Mouse (Mus musculus) neural tube, embryonic 14.5 days (tissue): ENCODE measurements around the gene Cdc14a. TPM values are rescaled to one million over a fixed set of nuclear protein-coding genes. Genes with fewer than 3 reads are reported as not detected.
"Not testable (repeated sequence)": the region's sequence is repeated elsewhere in the genome, so short reads cannot be mapped to it uniquely, and the experiment has no call there.

Source experiments
- ATAC-seq: fragments of 200-750 bp; cut with Nextera tagmentation; 2 replicates; pipeline ENCODE4 v1.8.0; 2017; ENCODE audit warnings: low read depth, mild to moderate bottlenecking, moderate TSS enrichment, moderate library complexity
- H3K27ac ChIP-seq: fragments of 300-500 bp; sonication (generic); 2 replicates; pipeline ENCODE4 v1.5.1; 2014; ENCODE audit warnings: low read depth, mild to moderate bottlenecking, control low read depth, low read length, moderate library complexity, mixed read lengths
- H3K27me3 ChIP-seq: fragments of 300-500 bp; sonication (generic); 2 replicates; pipeline ENCODE4 v1.6.1; 2014; ENCODE audit warnings: low read length; ENCODE audit not compliant: control insufficient read depth, insufficient read depth
- H3K36me3 ChIP-seq: fragments of 300-500 bp; sonication (generic); 2 replicates; pipeline ENCODE4 v1.6.1; 2014; ENCODE audit warnings: low read length, mixed read lengths; ENCODE audit not compliant: control insufficient read depth, insufficient read depth
- H3K4me1 ChIP-seq: fragments of 300-500 bp; sonication (generic); 2 replicates; pipeline ENCODE4 v1.6.1; 2014; ENCODE audit warnings: low read length; ENCODE audit not compliant: control insufficient read depth, insufficient read depth
- H3K4me2 ChIP-seq: fragments of 300-500 bp; sonication (generic); 2 replicates; pipeline ENCODE4 v1.6.1; 2014; ENCODE audit warnings: mild to moderate bottlenecking, low read depth, low read length, control low read depth
- H3K4me3 ChIP-seq: fragments of 300-500 bp; sonication (generic); 2 replicates; pipeline ENCODE4 v1.5.1; 2014; ENCODE audit warnings: low read depth, low read length, control low read depth, mixed read lengths
- H3K9ac ChIP-seq: fragments of 300-500 bp; sonication (generic); replicated peaks from 2 replicates; pipeline ENCODE4 v1.6.1; 2014; ENCODE audit warnings: low read depth, mild to moderate bottlenecking, control low read depth, low read length, mixed read lengths
- H3K9me3 ChIP-seq: fragments of 300-500 bp; sonication (generic); 2 replicates; pipeline ENCODE4 v1.6.1; 2016; ENCODE audit warnings: low read length; ENCODE audit not compliant: control insufficient read depth
- WGBS: fragments of 180-500 bp; shearing (Covaris S2); extraction: QIAGEN DNeasy Blood & Tissue Kit; methylation state at CpG from one replicate; pipeline ENCODE4 v1.1.7; 2014; 5-methylcytosine and 5-hydroxymethylcytosine counted together
- polyA plus RNA-seq: library from polyadenylated mRNA; unstranded; fragments of >200 nt; fragmentation: Nextera tagmentation; extraction: Ambion mirVana; gene quantifications from 2 replicates; pipeline ENCODE4 v1.2.1, GENCODE M21; 2014

Gene Cdc14a
- polyA plus RNA-seq, 1 experiment from 2014 or later: 4.9 TPM

- 93% methylated on average over 29 of the region's 29 CpGs for WGBS
- H3K4me2 ChIP-seq, H3K4me1 ChIP-seq, H3K27me3 ChIP-seq, H3K9me3 ChIP-seq, H3K4me3 ChIP-seq, H3K36me3 ChIP-seq, H3K9ac ChIP-seq, H3K27ac ChIP-seq, ATAC-seq: not testable (repeated sequence)
Observed at GRCm38 (mm10) chr3:116347571-116347970, 76.3 kb downstream of the Cdc14a start.

- Histone ChIP-seq H3K9ac (no peak overlapping the region), H3K36me3 (no peaks in the 10 kb centered on the region), H3K9me3 (no peaks in the 10 kb centered on the region), H3K27me3 (no peaks in the 10 kb centered on the region), H3K4me3 (no peak overlapping the region), H3K4me2 (no peak overlapping the region), H3K4me1 (peaks cover 5% of the 10 kb centered on the region; the same call in 1 of the 2 replicates), H3K27ac (no peak overlapping the region)
- 32% methylated on average over 11 of the region's 11 CpGs for WGBS
- ATAC-seq: no peak
Observed at GRCm38 (mm10) chr3:116345245-116345644, 78.6 kb downstream of the Cdc14a start.

GRCm38 (mm10) chr3:116342251-116342650 is 81.6 kb downstream of the Cdc14a start:
- H3K27ac ChIP-seq: no peak overlapping the region
- no peaks in the 10 kb centered on the region for H3K27me3 ChIP-seq
- H3K9me3 ChIP-seq: no peaks in the 10 kb centered on the region
- 81% methylated on average over 5 of the region's 5 CpGs for WGBS
- no peaks in the 10 kb centered on the region for H3K36me3 ChIP-seq
- no peak overlapping the region for H3K4me2 ChIP-seq
- no peaks in the 10 kb centered on the region for H3K4me1 ChIP-seq
- ATAC-seq: no peak
- H3K9ac ChIP-seq: no peak overlapping the region
- no peak overlapping the region for H3K4me3 ChIP-seq

GRCm38 (mm10) chr3:116340950-116341624 is 82.7 kb downstream of the Cdc14a start:
- no peak overlapping the region for H3K9ac ChIP-seq
- H3K27me3 ChIP-seq: no peaks in the 10 kb centered on the region
- H3K27ac ChIP-seq: no peak overlapping the region
- H3K4me3 ChIP-seq: no peak overlapping the region
- peak; percentile 90 for ATAC-seq
- peak overlapping the region; percentile 36 for H3K4me2 ChIP-seq
- no peaks in the 10 kb centered on the region for H3K9me3 ChIP-seq
- WGBS: 41% methylated on average over 19 of the region's 19 CpGs
- H3K4me1 ChIP-seq: no peaks in the 10 kb centered on the region
- no peaks in the 10 kb centered on the region for H3K36me3 ChIP-seq

- Histone ChIP-seq H3K4me1 (no peaks in the 10 kb centered on the region), H3K9me3 (no peaks in the 10 kb centered on the region), H3K9ac (no peak overlapping the region), H3K4me3 (no peak overlapping the region), H3K27ac (no peak overlapping the region), H3K4me2 (no peak overlapping the region), H3K36me3 (no peaks in the 10 kb centered on the region), H3K27me3 (no peaks in the 10 kb centered on the region)
- WGBS: 92% methylated on average over 8 of the region's 8 CpGs
- ATAC-seq: no peak
Observed at GRCm38 (mm10) chr3:116340281-116340680, 83.6 kb downstream of the Cdc14a start.

GRCm38 (mm10) chr3:116338616-116339015 is 85.2 kb downstream of the Cdc14a start:
- no peak for ATAC-seq
- Histone ChIP-seq H3K4me1 (no peaks in the 10 kb centered on the region), H3K4me3 (no peak overlapping the region), H3K36me3 (no peaks in the 10 kb centered on the region), H3K4me2 (no peak overlapping the region), H3K27ac (no peak overlapping the region), H3K9me3 (no peaks in the 10 kb centered on the region), H3K9ac (no peak overlapping the region), H3K27me3 (no peaks in the 10 kb centered on the region)
- 70% methylated on average over 6 of the region's 6 CpGs for WGBS

- no peak for ATAC-seq
- Histone ChIP-seq H3K9ac (no peak overlapping the region), H3K27ac (no peak overlapping the region), H3K27me3 (no peaks in the 10 kb centered on the region), H3K4me1 (no peaks in the 10 kb centered on the region), H3K36me3 (no peaks in the 10 kb centered on the region), H3K4me3 (no peak overlapping the region), H3K4me2 (no peak overlapping the region), H3K9me3 (no peaks in the 10 kb centered on the region)
- WGBS: 90% methylated on average over 5 of the region's 5 CpGs
Observed at GRCm38 (mm10) chr3:116337840-116338239, 86.0 kb downstream of the Cdc14a start.

- Histone ChIP-seq H3K27ac (no peak overlapping the region), H3K36me3 (no peaks in the 10 kb centered on the region), H3K9me3 (no peaks in the 10 kb centered on the region), H3K4me3 (no peak overlapping the region), H3K27me3 (no peaks in the 10 kb centered on the region), H3K9ac (no peak overlapping the region), H3K4me1 (no peaks in the 10 kb centered on the region), H3K4me2 (no peak overlapping the region)
- WGBS: 81% methylated on average over 4 of the region's 4 CpGs
- no peak for ATAC-seq
Observed at GRCm38 (mm10) chr3:116335036-116335435, 88.8 kb downstream of the Cdc14a start.

GRCm38 (mm10) chr3:116333711-116334110 is 90.1 kb downstream of the Cdc14a start:
- no peaks in the 10 kb centered on the region for H3K4me1 ChIP-seq
- no peak overlapping the region for H3K27ac ChIP-seq
- H3K9me3 ChIP-seq: no peaks in the 10 kb centered on the region
- H3K4me2 ChIP-seq: no peak overlapping the region
- no peak overlapping the region for H3K9ac ChIP-seq
- no peaks in the 10 kb centered on the region for H3K36me3 ChIP-seq
- H3K27me3 ChIP-seq: no peaks in the 10 kb centered on the region
- WGBS: 86% methylated on average over 6 of the region's 6 CpGs
- ATAC-seq: no peak
- H3K4me3 ChIP-seq: no peak overlapping the region
